Mouse (Mus musculus) activated CD4-positive, CD25-positive, alpha-beta regulatory T cell, adult 4 months (primary cell): ENCODE measurements around the gene Rtn4rl1. TPM values are rescaled to one million over a fixed set of nuclear protein-coding genes. Genes with fewer than 3 reads are reported as not detected.

Source experiments
- ATAC-seq: one replicate; pipeline ENCODE4 v1.8.0; 2017
- polyA plus RNA-seq, 2 experiments: library from polyadenylated mRNA; unstranded; fragments of 100-300 nt; shearing (Covaris generic); gene quantifications; one replicate each; pipeline ENCODE4 v1.2.1; 2017

Rtn4rl1 gene
- polyA plus RNA-seq, 2 experiments from 2014 or later = 1.6 to 1.8 TPM

DNA sequence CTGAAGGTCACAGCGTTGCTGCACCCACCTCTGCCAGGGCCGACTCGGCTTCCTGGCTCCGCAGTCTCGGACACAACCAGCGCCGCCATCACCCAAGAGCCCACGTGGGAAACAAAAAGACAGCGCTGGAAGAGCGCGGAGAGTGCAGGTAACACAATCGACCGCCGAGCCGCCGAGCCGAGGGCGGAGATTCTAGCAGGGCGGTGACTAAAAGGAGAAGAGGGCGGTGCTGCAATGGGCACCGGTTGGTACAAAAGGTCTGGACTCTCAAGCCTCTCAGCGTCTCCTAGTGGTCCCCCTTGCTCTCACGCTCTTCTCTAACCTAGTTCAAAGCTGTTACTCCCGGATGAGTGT lies 3.2 kb upstream of the Rtn4rl1 start:
- peak; percentile 81 for ATAC-seq

GRCm38 (mm10) chr11:75190905-75191441 lies 2.6 kb upstream of the Rtn4rl1 start, which contains the start of gene Dph1:
Gene Dph1 (minus strand): TSS chr11:75191241.
- ATAC-seq = no peak

DNA sequence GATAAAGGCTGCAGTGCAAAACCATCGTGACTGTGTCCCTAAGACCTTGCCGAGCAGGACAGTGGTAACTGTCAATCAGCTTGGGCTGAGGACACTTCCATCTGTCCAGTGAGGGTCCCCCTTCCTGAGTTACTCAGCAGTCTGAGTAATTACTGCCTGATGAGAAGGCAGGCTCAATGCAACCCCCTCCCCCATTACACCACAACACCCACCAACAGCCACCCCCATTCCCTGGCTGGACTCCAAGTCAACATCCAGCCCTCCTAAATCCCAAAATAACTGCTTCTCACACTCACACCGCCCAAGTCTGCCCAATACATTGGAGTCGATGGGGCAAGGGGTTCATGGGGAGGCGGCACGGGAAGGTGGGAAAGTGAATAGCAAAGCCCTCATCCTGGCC lies 1.7 kb upstream of the Rtn4rl1 start:
- no peak for ATAC-seq

GRCm38 (mm10) chr11:75192336-75193214 lies 1.0 kb upstream of the Rtn4rl1 start:
- peak; percentile 25 for ATAC-seq

DNA sequence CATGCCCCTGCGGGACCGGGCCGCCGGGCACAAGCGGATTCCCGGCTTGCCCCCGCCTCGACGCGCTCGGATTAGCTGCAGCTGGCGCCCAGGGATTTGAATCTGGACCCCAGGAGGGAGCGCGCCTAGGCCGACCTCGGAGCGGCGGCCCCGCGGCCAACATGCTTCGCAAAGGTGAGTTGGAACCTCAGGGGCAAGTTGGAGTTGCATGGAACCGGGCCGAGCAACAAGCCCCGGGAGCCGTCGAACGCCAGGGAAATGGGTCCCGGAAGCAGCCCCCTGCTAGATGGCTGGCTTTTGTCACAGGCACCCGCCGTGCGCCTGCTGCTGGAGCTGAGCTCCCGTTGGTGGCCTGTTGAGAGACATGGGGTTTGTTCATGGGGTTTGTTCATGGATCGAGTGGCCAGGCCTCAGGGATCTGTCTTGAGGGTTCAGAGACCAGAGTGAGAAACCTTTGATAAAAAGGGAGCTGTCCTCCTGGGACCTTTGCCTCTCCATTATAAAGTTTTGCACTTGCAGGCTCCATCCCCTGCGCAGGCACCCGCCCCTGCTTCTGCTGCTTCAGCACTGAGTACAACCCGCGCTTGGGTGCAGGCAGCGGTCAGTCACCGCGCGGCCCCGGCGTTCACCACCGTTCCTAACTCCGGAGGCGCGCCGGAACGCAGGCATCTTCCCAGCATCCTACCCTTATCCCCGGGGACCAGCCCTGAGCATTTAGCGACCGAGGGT lies 702 bp downstream of the Rtn4rl1 start:
- no peak for ATAC-seq

GRCm38 (mm10) chr11:75194850-75195461 lies 1.4 kb downstream of the Rtn4rl1 start:
- ATAC-seq = peak; percentile 40

DNA sequence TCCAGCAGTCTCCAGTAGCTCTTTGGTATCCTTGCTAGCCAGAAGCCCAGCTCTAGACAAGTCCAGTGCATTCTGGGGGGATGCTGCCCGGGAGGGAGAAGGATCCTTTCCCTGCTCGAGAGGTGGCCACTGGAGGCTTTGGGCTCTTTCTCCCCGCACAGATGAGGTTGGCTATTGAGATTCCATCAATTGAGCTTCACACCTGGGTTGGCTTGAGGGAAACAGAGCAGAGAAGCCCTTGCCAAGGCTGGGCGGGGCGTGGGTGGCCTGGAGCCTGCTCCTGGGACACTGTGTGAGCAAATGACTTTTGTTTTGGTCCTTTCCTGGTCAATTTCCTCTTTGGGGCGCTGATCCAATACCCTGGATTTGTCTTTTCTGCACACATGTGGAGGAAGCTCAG lies 2.5 kb downstream of the Rtn4rl1 start:
- ATAC-seq = no peak

DNA sequence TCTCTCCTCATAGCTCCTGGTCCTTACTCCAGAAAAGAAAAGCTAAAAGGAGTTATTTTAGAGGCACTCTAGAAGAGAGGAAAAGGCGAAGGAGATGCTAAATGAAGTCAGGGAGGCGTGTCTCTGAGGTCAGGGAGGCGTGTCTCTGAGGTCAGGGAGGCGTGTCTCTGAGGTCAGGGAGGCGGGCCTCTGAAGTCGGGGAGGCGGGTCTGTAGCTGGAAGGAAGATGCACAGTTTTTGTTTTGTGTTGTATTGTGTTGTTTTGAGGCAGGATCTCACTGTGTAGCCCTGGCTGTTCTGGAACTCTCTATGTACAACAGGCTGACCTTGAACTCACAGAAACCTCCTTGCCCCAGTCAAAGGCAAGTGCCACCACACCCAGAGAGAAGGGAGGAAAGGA lies 4.4 kb downstream of the Rtn4rl1 start:
- ATAC-seq = no peak

DNA sequence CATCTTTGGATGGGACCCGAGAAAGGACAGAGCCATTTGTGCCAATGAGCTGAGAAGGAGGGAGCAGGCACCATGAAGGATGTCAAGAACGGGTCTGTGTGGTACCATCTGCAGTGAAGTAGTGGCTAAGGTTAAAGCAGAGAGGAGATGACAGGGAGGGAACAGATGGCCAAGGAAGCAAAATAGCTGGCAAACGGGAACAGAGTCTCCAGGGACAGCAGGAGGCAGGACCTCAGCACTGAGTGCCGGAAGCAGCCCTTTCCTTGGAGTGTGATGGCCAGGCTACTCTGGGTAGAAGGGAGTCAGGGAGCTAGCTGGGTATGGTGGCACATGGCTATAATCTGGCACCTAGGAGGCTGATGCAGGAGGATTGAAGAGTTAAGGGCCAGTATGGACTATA lies 5.2 kb downstream of the Rtn4rl1 start:
- no peak for ATAC-seq

GRCm38 (mm10) chr11:75199951-75200350 lies 6.4 kb downstream of the Rtn4rl1 start:
- ATAC-seq = no peak

DNA sequence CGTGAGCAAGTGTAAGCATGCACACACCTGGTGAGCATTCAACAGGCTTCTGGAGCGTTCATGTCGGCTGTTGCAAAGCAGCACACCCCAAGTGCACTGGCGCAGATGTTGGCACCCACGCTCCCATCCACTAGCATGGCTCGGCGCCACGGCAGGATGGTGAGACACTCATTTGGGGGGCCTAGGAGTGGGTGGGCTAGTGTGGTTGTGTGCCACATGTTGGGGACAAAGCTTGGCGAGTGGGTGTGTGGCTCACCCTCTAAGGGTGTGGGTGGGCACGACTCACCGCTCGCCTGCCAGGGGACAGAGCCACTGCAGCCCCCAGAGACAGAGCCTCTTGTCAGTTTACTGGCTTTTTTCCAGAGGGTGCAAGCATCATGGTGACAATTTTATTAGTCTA lies 7.4 kb downstream of the Rtn4rl1 start:
- ATAC-seq = no peak

- no peak for ATAC-seq
These were observed 8.1 kb downstream of the Rtn4rl1 start for GRCm38 (mm10) chr11:75201721-75202120.

- ATAC-seq = no peak
These were observed 10.3 kb downstream of the Rtn4rl1 start for GRCm38 (mm10) chr11:75203926-75204325.

- ATAC-seq = no peak
These were observed 10.9 kb downstream of the Rtn4rl1 start for GRCm38 (mm10) chr11:75204472-75204871.

DNA sequence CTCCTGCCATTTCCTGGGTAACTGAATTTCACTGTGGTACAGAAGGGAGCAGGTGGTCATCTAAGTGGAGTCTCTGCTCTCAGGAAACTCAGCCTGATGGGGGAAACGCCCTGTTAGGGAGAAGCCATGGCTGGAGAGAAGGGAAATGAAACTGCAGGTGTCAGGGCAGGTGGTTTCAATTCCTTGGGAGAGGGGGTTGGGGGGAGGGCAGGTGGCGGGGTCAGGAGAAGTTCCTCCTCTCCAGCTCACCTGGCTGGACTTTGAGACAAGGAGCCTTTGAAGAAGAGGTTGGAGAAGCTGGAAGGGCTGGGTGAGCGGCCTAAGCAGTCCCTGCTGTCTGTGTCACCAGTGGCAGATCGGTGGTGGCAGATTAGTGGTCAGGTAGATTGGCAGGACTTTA lies 12.8 kb downstream of the Rtn4rl1 start:
- no peak for ATAC-seq

DNA sequence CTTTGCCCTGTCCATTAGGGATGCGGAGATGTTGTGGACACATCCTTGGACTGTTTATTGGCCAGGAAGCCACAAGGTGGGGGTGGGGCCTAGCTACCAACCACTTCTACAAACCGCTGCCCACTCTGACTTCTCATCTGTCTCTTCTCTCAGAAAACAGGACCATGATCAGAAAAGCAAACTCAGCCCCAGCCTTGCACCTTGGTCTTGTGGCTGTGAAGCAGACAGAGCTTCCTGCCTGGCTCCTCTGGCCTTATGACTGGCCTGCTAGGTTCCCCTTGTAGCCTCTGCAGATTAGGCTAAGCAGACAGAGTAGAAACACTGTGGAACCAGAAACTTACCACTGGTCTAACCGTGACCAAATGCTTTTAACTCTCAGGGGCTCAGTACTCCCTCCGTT lies 15.8 kb downstream of the Rtn4rl1 start:
- ATAC-seq = no peak

- no peak for ATAC-seq
These were observed 16.5 kb downstream of the Rtn4rl1 start for GRCm38 (mm10) chr11:75210093-75210492.

GRCm38 (mm10) chr11:75210755-75211154 lies 17.2 kb downstream of the Rtn4rl1 start:
- ATAC-seq = no peak

- no peak for ATAC-seq
These were observed 18.6 kb downstream of the Rtn4rl1 start for GRCm38 (mm10) chr11:75212031-75212667.

DNA sequence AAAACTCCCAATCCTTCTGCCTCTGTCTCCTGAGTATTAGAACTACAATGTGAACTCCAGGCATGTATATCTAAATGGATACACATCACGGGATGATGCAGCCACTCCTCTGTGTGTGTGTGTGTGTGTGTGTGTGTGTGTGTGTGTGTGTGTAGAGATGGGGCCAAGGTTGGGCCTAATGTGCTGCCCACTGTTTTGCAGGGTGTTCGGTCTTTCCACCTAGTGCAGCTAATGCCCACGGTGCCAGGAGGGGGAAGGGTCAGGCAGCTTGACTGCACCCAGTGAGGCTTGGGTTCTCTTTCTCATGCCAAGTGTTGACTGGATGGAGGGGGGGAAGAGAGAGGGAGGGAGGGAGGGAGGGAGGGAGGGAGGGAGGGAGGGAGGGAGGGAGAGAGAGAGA lies 19.3 kb downstream of the Rtn4rl1 start:
- no peak for ATAC-seq

DNA sequence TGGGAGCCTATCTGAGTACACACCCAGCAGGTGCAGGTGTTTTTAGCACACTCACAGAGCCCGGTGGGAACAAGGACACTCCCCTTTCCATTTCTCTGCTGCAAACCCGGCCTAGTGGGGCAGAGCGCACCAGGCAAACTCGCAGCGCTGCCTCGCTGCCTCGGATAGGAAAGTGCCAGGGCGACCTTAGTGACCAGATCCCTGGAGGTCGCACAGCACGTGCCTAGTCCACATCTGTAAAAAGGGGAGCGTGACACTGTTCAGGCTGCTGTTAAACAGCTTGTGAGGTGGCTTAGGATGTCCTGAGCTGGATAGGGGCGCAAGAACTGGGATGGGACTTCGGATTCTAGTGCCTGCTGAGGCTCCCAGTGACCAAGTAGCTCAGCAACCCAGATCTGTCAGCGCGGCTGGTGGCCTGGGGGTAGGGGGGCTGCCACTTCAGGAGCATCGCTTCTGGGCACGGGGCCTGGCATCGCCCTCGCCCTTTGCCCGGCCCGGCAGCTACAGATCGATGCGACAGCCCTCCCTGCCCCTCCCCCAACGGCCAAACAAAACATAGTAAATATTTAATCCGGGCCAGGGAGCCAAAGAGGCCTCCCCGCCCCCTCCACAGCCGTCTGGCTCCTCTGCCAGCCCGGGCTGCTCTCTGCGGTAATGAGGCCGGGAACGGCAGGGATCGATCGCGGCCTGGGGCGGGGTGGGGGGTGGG lies 19.9 kb downstream of the Rtn4rl1 start:
- ATAC-seq = no peak
